Mouse (Mus musculus) kidney, postnatal 0 days (tissue): ENCODE measurements around the gene Ubr4. TPM values are rescaled to one million over a fixed set of nuclear protein-coding genes. Genes with fewer than 3 reads are reported as not detected.

Source experiments
- ATAC-seq: fragments of 200-750 bp; cut with Nextera tagmentation; replicated peaks from 2 replicates; pipeline ENCODE4 v1.8.0; 2017; ENCODE audit warnings: low read depth, moderate number of reproducible peaks, moderate TSS enrichment, moderate library complexity; ENCODE audit not compliant: low FRiP score
- DNase-seq: peaks from one replicate; pipeline ENCODE4 v3.0.0-alpha.2; 2016; ENCODE audit warnings: low spot score
- H3K27ac ChIP-seq: fragments of 300-500 bp; sonication (generic); 2 replicates; pipeline ENCODE4 v1.5.1; 2014; ENCODE audit warnings: mild to moderate bottlenecking
- H3K27me3 ChIP-seq: fragments of 300-500 bp; sonication (generic); 2 replicates; pipeline ENCODE4 v1.6.1; 2014; ENCODE audit warnings: low read length, mixed read lengths; ENCODE audit not compliant: insufficient read depth
- H3K36me3 ChIP-seq: fragments of 300-500 bp; sonication (generic); 2 replicates; pipeline ENCODE4 v1.6.1; 2014; ENCODE audit warnings: low read length, mixed read lengths; ENCODE audit not compliant: insufficient read depth
- H3K4me1 ChIP-seq: fragments of 300-500 bp; sonication (generic); replicated peaks from 2 replicates; pipeline ENCODE4 v1.6.1; 2014; ENCODE audit warnings: antibody characterized with exemption, low read length, mixed read lengths; ENCODE audit not compliant: insufficient read depth
- H3K4me2 ChIP-seq: fragments of 300-500 bp; sonication (generic); 2 replicates; pipeline ENCODE4 v1.6.1; 2014; ENCODE audit warnings: mild to moderate bottlenecking, low read length, moderate library complexity, mixed read lengths
- H3K4me3 ChIP-seq: fragments of 300-500 bp; sonication (generic); replicated peaks from 2 replicates; pipeline ENCODE4 v1.5.1; 2014; ENCODE audit warnings: low read depth, low read length
- H3K9ac ChIP-seq: fragments of 300-500 bp; sonication (generic); 2 replicates; pipeline ENCODE4 v1.6.1; 2014; ENCODE audit warnings: low read depth, low read length
- H3K9me3 ChIP-seq: fragments of 300-500 bp; sonication (generic); replicated peaks from 2 replicates; pipeline ENCODE4 v1.6.1; 2016; ENCODE audit warnings: low read length, inconsistent platforms, mixed read lengths
- CTCF ChIP-seq: IDR thresholded peaks from 2 replicates; pipeline ENCODE4 v1.5.1; 2016; ENCODE audit warnings: antibody characterized with exemption, low read depth, mild to moderate bottlenecking, moderate library complexity
- WGBS: fragments of 180-500 bp; shearing (Covaris S2); extraction: QIAGEN DNeasy Blood & Tissue Kit; methylation state at CpG from one replicate; pipeline ENCODE4 v1.1.7; 2014; 5-methylcytosine and 5-hydroxymethylcytosine counted together
- polyA plus RNA-seq: library from polyadenylated mRNA; unstranded; fragments of >200 nt; fragmentation: Nextera tagmentation; extraction: Ambion mirVana; gene quantifications from 2 replicates; pipeline ENCODE4 v1.2.1, GENCODE M21; 2015

Gene Ubr4
- polyA plus RNA-seq, 1 experiment from 2014 or later = 46.2 TPM

- Histone ChIP-seq H3K9me3 (no peaks in the 10 kb centered on the region), H3K4me2 (no peak overlapping the region), H3K9ac (no peak overlapping the region), H3K4me3 (no peak overlapping the region), H3K4me1 (no peaks in the 10 kb centered on the region), H3K27ac (peak overlapping the region; percentile 31; the same call in 1 of the 2 replicates), H3K27me3 (no peaks in the 10 kb centered on the region), H3K36me3 (no peaks in the 10 kb centered on the region)
- DNase-seq (peak; percentile 33), ATAC-seq (peak; percentile 64; the same call in 1 of the 2 replicates)
- WGBS = 50% methylated on average over 8 of the region's 9 CpGs
- TF ChIP-seq CTCF = no peak
Measured at GRCm38 (mm10) chr4:139334631-139335295, 17.6 kb upstream of the Ubr4 start.

- H3K27ac ChIP-seq = peak overlapping the region; percentile 31; the same call in 1 of the 2 replicates
- TF ChIP-seq CTCF = no peak
- no peaks in the 10 kb centered on the region for H3K27me3 ChIP-seq
- no peak for ATAC-seq
- no peak overlapping the region for H3K4me2 ChIP-seq
- no peaks in the 10 kb centered on the region for H3K36me3 ChIP-seq
- no peak overlapping the region for H3K4me3 ChIP-seq
- H3K4me1 ChIP-seq = no peaks in the 10 kb centered on the region
- WGBS = 71% methylated on average over 7 of the region's 7 CpGs
- no peak for DNase-seq
- H3K9ac ChIP-seq = no peak overlapping the region
- no peaks in the 10 kb centered on the region for H3K9me3 ChIP-seq
Measured at GRCm38 (mm10) chr4:139335507-139335906, 16.9 kb upstream of the Ubr4 start.

- Histone ChIP-seq H3K36me3 (no peaks in the 10 kb centered on the region), H3K9me3 (no peaks in the 10 kb centered on the region), H3K4me1 (no peaks in the 10 kb centered on the region), H3K4me3 (peak overlapping the region; percentile 21), H3K27ac (no peak overlapping the region), H3K9ac (0 out of 2 replicates have a peak overlapping the region, but pooled peaks have one; percentile 35), H3K27me3 (no peaks in the 10 kb centered on the region), H3K4me2 (peak overlapping the region; percentile 50)
- peak; percentile 90 for DNase-seq
- TF ChIP-seq CTCF = peak; percentile 92
- WGBS = 30% methylated on average over 24 of the region's 24 CpGs
- ATAC-seq = peak; percentile 73
Measured at GRCm38 (mm10) chr4:139336822-139337483, 15.5 kb upstream of the Ubr4 start.

GRCm38 (mm10) chr4:139338145-139338544 is 14.3 kb upstream of the Ubr4 start:
- H3K4me1 ChIP-seq = no peaks in the 10 kb centered on the region
- no peak overlapping the region for H3K4me3 ChIP-seq
- no peak for TF ChIP-seq CTCF
- no peak overlapping the region for H3K9ac ChIP-seq
- no peak overlapping the region for H3K27ac ChIP-seq
- ATAC-seq (no peak), DNase-seq (no peak)
- WGBS = 61% methylated on average over 33 of the region's 33 CpGs
- no peaks in the 10 kb centered on the region for H3K9me3 ChIP-seq
- H3K4me2 ChIP-seq = no peak overlapping the region
- H3K27me3 ChIP-seq = no peaks in the 10 kb centered on the region
- no peaks in the 10 kb centered on the region for H3K36me3 ChIP-seq

GRCm38 (mm10) chr4:139340835-139341234 is 11.6 kb upstream of the Ubr4 start:
- 77% methylated on average over 4 of the region's 4 CpGs for WGBS
- Histone ChIP-seq H3K9ac (no peak overlapping the region), H3K9me3 (no peaks in the 10 kb centered on the region), H3K4me2 (no peak overlapping the region), H3K4me3 (no peak overlapping the region), H3K4me1 (no peaks in the 10 kb centered on the region), H3K27ac (no peak overlapping the region), H3K36me3 (0 out of 2 replicates have a peak, but pooled peaks cover 6% of the 10 kb centered on the region), H3K27me3 (no peaks in the 10 kb centered on the region)
- DNase-seq = no peak
- no peak for ATAC-seq
- TF ChIP-seq CTCF = no peak

- Histone ChIP-seq H3K36me3 (peaks cover 13% of the 10 kb centered on the region; the same call in 1 of the 2 replicates), H3K4me1 (no peaks in the 10 kb centered on the region), H3K27ac (no peak overlapping the region), H3K9ac (no peak overlapping the region), H3K4me3 (no peak overlapping the region), H3K4me2 (no peak overlapping the region), H3K27me3 (no peaks in the 10 kb centered on the region), H3K9me3 (no peaks in the 10 kb centered on the region)
- DNase-seq (no peak), ATAC-seq (no peak)
- 67% methylated on average over 7 of the region's 7 CpGs for WGBS
- no peak for TF ChIP-seq CTCF
Measured at GRCm38 (mm10) chr4:139341556-139342233, 10.7 kb upstream of the Ubr4 start.
